Mouse (Mus musculus): ENCODE data around the gene Ppfia3.
"Not testable (repeated sequence)": the region's sequence is repeated elsewhere in the genome, so short reads cannot be mapped to it uniquely, and the experiment has no call there.

The Ppfia3 gene

GRCm38 (mm10) chr7:45366652-45367019 lies at the start of gene Ppfia3:
Ppfia3 (minus strand) TSS chr7:45367019.
- no peak for DNase-seq (ENCODE audit: low spot score)

- DNase-seq (ENCODE audit: low spot score) = no peak
Measured at GRCm38 (mm10) chr7:45415636-45416035, 48.8 kb upstream of the Ppfia3 start.

- no peak for DNase-seq (ENCODE audit: low spot score)
Measured at GRCm38 (mm10) chr7:45414740-45415224, 48.0 kb upstream of the Ppfia3 start.

GRCm38 (mm10) chr7:45413864-45414739 lies 47.3 kb upstream of the Ppfia3 start:
- DNase-seq (ENCODE audit: low spot score) = peak; percentile 80

- DNase-seq (ENCODE audit: low spot score) = peak; percentile 57
Measured at GRCm38 (mm10) chr7:45413113-45413863, 46.5 kb upstream of the Ppfia3 start, which contains the start of gene Ntf5. Ntf5 (plus strand) TSS chr7:45413695.

- DNase-seq (ENCODE audit: low spot score) = no peak
Measured at GRCm38 (mm10) chr7:45412421-45412820, 45.6 kb upstream of the Ppfia3 start.

GRCm38 (mm10) chr7:45409497-45410163 lies 42.8 kb upstream of the Ppfia3 start:
- no peak for DNase-seq (ENCODE audit: low spot score)

GRCm38 (mm10) chr7:45408949-45409348 lies 42.1 kb upstream of the Ppfia3 start:
- no peak for DNase-seq (ENCODE audit: low spot score)

GRCm38 (mm10) chr7:45408351-45408750 lies 41.5 kb upstream of the Ppfia3 start:
- DNase-seq (ENCODE audit: low spot score) = no peak

- no peak for DNase-seq (ENCODE audit: low spot score)
Measured at GRCm38 (mm10) chr7:45407836-45408235, 41.0 kb upstream of the Ppfia3 start.

- DNase-seq (ENCODE audit: low spot score) = no peak
Measured at GRCm38 (mm10) chr7:45406157-45407156, 39.6 kb upstream of the Ppfia3 start.

- peak; percentile 80 for DNase-seq (ENCODE audit: low spot score)
Measured at GRCm38 (mm10) chr7:45405091-45406075, 38.6 kb upstream of the Ppfia3 start, which contains the start of gene Kcna7. Kcna7 (plus strand) TSS chr7:45405653.

GRCm38 (mm10) chr7:45403532-45404261 lies 36.9 kb upstream of the Ppfia3 start:
- DNase-seq (ENCODE audit: low spot score) = peak; percentile 69

- DNase-seq (ENCODE audit: low spot score) = no peak
Measured at GRCm38 (mm10) chr7:45401521-45402085, 34.8 kb upstream of the Ppfia3 start.

GRCm38 (mm10) chr7:45396787-45397186 lies 30.0 kb upstream of the Ppfia3 start:
- DNase-seq (ENCODE audit: low spot score) = no peak

GRCm38 (mm10) chr7:45396337-45396775 lies 29.5 kb upstream of the Ppfia3 start:
- DNase-seq (ENCODE audit: low spot score) = not testable (repeated sequence)

- peak; percentile 100 for DNase-seq (ENCODE audit: low spot score)
Measured at GRCm38 (mm10) chr7:45395578-45396336, 28.9 kb upstream of the Ppfia3 start, which contains the start of gene Snrnp70. Snrnp70 (minus strand) TSS chr7:45395742.

- no peak for DNase-seq (ENCODE audit: low spot score)
Measured at GRCm38 (mm10) chr7:45395129-45395541, 28.3 kb upstream of the Ppfia3 start.
